Mouse (Mus musculus): Measurements from ENCODE around the gene Kat5. TPM values are rescaled to one million over a fixed set of nuclear protein-coding genes. Genes with fewer than 3 reads are reported as not detected.
A peak's percentile ranks its signal among the peaks of the same experiment; 100 is the strongest.

Gene Kat5
- polyA plus RNA-seq, 1 experiment = 156 TPM

DNA sequence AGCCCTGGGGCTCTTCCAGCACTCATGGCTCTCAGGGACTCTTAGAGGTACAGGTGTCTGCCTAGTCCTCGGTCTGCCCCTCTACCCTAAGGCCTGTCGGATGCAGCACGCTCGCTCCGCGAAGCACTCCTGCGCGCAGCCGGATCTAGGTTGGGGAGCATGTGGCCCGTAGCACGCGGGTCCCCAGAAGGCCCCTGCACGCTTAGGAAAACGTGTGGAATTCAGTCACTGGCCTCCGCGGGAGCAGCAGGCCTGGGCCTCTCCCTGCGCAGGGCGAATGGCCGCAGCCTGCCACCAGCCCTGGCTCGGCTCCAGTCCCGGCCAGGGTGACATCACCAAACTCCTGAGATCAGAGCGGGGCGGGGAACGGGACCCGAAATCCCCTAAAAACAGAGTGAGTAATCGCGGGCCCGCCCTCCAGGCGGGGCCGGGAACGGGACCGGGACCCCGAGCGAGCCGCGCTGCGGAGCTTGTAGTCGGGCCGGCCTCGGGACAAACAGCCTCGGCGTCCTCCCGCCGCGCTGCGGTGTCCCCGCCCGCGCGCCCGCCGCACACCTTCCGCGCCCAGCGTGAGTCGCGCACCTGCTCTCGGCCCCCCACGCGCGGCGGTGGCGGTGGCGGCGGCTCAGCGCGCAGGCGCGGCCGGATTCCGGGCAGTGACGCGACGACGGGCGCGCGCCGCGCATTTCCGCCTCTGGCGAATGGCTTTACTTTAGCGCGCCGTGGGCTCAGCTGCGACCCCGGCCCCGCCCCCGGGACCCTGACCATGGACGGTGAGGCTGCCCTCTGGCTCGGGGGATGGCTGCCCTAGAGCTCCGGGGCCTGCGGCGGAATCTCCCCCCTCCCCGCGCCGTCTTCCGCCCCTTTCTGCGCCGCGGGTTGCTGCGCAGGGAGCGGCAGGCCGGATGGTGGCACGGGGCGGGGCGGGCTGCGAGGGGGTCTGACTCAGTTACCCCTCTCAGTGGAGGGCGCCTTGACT lies 27.3 kb upstream of the Kat5 start, which contains the start of gene Rela:
TSS of gene Rela (plus strand) at position 415 of the 979 bp plus-strand sequence.
- no peak for TF ChIP-seq GATA1 (IDR thresholded peaks at IDR 0.05; ENCODE audit: low read length)

DNA sequence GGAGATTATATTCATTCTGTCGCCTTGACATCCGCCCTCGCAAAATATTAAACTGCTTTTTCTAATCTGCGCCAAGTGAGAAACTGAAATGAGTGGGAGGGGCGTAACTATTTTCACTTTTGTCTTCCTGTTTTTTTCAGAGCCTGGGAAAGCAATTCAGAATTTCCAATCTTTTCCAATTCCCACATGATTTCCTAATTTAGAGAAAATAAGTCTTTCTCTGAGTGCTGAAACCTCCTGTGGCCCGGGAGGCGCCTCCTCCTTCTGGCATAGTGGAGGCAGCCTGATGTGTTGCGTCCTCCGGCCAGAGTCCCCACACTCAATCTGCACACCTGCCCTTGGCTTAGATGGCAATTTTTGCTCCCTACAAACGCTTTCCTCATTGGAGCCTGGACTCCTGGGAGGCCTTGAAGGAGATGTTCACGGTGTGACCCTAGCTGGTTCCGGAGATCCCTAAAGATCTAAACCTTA lies 26.6 kb upstream of the Kat5 start:
- TF ChIP-seq GATA1 (IDR thresholded peaks at IDR 0.05; ENCODE audit: low read length) = no peak

DNA sequence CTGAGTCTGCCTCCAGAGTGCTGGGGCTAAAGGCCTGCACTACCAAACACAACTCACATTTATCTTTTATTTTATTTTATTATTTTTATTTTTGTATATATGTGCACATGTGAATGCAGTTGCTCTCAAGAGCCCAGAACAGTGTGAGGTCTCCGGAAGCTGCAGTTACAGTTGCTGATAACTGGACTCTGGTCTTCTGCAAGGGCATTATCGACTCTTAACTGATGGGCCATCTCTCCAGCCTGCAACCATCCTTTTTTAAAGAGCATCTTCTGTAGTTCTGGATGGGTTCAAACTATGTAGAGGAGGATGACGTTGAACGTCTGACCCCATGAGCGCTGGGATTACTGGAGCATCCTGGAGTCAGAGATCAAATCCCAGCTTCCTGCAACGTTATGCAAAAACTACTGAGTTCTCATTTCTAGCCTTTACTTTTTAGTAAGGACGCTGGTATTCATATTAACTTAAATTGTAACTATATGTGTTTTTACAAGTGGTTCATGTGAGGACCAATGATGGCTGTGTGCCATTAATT lies 26.1 kb upstream of the Kat5 start:
- TF ChIP-seq GATA1 (IDR thresholded peaks at IDR 0.05; ENCODE audit: low read length) = no peak

DNA sequence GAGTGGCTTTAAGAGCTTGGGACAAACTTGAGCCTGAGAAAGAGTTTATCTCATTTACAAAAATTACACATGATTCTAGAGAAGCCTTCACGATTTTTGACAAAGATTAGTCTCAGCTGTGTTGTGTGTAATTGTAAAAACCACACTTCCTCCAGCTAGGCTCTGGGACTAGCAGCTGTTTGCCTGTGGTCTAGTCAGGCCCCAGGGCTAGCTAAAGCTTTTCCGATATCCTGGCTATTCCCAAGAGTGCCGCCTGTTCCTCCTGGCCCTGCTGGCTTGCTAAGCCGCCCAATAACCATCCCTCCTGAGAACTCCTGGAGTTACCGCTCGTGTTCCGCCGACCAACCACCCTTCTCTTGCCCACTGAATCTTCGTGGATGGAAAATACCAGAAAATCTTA lies 22.1 kb upstream of the Kat5 start:
- TF ChIP-seq GATA1 (IDR thresholded peaks at IDR 0.05; ENCODE audit: low read length) = no peak

DNA sequence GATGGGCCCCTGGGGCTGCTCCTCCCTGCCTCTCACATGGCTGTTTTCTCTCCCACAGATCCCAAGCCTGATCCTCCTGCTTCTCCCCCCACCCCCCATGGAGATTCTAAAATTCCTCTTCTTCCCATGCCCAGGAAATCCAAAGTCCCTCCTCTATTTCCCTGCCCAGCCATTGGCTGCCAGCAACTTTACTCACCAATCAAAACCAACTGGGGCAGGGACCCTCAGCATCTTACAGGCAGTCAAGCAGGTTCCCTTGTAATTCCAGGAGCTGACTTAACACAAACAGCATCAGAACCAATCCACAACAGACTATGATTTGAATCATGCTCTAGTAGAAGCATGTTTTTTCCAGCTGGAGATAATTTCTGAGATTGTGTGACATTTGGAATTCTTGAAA lies 19.9 kb upstream of the Kat5 start:
- no peak for TF ChIP-seq GATA1 (IDR thresholded peaks at IDR 0.05; ENCODE audit: low read length)

DNA sequence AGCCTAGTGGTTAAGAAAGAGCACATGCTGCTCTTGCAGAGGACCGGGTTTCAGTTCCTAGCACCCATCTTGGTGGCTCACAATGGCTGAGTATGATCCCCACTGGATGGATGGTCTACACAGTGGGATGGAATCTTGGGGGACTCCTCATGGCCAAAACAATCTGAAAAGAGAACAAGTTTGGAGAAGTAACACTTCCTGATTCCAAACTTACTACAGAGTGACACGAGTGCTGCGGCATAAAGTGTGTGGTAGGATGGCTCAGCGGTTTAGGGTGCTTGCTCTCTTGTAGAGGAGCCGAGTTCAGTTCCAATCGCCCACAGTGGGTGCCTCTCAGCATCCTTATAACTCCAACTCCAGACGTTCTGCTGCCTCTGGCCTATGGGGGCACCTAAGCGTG lies 15.3 kb upstream of the Kat5 start:
- no peak for TF ChIP-seq GATA1 (IDR thresholded peaks at IDR 0.05; ENCODE audit: low read length)

DNA sequence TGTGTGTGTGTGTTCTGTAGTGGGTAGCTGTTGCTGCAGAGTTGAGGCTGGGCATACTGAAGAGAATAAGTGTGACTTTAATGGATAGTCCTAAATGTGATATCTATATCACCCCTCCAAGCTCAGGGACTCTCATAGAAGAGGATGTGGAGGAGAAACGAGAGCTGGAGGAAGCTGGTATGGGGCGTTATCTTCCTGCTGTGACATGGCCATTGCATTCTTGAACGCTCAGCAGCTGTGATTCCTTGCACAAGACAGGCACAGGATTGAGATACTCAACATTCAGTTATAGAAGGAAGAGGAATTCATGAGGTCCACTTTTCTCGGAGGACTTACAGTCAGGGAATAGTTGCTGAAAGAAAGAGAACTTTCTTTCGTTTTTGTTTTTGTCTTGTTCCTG lies 11.8 kb upstream of the Kat5 start:
- TF ChIP-seq GATA1 (IDR thresholded peaks at IDR 0.05; ENCODE audit: low read length) = no peak

DNA sequence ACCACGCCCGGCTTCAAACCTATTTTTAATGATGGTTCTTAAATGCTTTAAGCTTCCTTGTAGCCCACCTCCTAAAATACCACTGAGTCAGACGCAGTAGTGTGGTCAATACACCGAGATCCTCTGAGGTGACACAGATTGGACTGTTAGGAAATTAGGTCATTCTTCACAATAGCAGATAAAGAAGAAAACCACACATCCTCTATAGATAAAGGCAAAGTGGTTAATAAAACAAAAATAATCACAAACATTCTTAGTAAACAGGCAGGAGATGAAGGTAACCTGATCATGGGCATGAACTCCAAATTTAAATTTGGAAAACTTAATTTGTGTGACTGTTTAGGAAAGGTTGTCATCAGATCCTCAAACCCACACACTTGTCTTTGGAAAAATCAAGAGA lies 10.0 kb upstream of the Kat5 start:
- TF ChIP-seq GATA1 (IDR thresholded peaks at IDR 0.05; ENCODE audit: low read length) = no peak

DNA sequence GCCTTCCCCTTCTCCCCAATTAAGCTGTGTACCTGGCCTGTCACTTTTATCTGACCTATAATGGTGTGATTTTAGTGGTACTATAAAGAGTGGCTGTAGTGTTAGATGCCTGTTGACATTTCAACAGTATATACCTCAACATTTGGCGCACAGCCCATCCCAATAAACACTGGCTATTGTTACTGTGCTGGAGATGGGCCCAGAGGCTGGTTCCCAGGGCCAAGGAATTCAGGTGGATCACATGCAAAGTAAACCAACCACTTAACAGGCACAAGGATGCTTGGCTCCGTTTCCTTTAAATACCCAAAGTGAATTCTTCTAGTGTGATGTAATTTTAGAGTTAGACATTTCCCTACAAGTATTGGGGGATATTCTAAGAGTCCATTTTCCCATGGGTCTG lies 4.9 kb upstream of the Kat5 start:
- no peak for TF ChIP-seq GATA1 (IDR thresholded peaks at IDR 0.05; ENCODE audit: low read length)

DNA sequence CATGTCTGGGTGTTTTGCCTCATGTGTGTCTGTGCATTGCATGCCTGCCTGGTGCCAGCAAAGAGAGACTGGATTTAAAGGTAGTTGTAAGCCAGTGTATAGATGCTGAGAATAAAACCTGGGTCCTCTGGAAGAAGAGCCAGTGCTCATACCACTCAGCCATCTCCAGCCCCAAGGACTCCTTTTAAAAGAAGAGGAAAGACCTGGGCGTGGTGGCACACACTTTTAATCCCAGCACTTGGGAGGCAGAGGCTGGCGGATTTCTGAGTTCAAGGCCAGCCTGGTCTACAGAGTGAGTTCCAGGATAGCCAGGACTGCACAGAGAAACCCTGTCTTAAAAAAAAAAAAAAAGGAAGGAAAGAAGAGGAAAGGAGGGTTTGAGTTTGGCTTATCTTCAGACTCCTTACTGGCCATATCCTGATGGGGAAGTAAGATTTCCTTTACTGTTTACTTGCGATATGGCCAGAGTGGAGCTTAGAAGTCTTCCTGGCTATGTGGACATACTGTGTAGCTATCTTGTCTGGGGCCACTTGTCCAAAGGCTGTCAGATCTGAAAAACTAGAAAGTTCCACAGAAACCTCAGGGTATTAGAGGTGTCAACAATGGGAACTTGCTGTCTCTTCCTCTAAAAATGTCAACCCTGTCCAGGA lies 2.9 kb upstream of the Kat5 start:
- peak; percentile 70 for TF ChIP-seq GATA1 (IDR thresholded peaks at IDR 0.05; ENCODE audit: low read length)

DNA sequence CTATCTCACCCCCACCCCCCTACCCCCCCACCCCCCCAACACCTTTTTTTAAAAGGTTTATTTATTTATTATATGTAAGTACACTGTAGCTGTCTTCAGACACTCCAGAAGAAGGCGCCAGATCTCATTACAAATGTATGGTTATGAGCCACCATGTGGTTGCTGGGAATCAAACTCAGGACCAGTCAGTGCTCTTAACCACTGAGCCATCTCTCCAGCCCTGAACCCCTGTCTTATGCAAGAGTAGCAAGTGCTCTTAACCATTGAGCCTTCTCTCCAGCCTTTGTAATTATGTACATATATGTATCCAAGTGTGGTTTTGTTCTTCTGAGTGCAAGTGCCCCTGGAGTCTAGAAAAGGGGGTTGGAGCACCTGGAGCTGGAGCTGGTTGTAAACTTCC lies 1.9 kb upstream of the Kat5 start:
- TF ChIP-seq GATA1 (IDR thresholded peaks at IDR 0.05; ENCODE audit: low read length) = no peak

DNA sequence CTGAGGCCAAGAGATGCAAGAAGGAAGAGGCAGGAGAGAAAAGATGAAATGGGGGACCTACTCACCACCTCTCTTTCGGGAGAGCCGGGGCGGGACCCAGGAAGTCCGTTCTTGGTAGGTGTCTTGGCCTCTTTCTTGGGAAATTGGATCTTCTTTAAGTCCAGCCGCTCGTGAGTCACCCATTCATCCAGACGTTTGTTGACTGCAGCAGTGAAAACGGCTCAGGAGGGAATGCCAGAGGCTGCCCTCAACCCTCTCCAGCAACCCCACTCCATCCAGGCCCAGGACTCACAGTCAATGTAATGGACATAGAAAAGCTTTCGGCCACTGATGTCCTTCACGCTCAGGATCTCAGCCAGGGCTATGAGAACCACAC lies 878 bp downstream of the Kat5 start:
- no peak for TF ChIP-seq GATA1 (IDR thresholded peaks at IDR 0.05; ENCODE audit: low read length)

DNA sequence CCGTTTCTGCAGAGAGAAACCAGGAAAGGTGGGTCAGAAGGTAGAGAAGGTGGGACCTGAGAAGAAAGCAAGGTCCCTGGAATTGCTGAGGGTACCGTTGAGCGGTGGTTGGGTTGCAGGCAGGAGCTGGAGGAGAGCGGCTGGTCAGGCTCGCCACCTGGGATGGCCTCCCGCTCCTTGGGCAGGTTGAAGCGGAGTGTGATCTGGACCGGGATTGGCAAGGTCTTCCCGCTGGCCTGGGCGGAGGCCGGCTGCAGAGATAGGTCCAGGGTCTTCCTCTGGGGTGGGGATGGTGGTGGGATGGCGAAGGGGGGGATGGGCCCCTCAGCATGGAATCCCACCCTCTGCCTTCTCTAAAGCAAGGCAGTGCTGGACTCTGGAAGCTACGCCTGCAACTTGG lies 1.3 kb downstream of the Kat5 start:
- TF ChIP-seq GATA1 (IDR thresholded peaks at IDR 0.05; ENCODE audit: low read length) = no peak

DNA sequence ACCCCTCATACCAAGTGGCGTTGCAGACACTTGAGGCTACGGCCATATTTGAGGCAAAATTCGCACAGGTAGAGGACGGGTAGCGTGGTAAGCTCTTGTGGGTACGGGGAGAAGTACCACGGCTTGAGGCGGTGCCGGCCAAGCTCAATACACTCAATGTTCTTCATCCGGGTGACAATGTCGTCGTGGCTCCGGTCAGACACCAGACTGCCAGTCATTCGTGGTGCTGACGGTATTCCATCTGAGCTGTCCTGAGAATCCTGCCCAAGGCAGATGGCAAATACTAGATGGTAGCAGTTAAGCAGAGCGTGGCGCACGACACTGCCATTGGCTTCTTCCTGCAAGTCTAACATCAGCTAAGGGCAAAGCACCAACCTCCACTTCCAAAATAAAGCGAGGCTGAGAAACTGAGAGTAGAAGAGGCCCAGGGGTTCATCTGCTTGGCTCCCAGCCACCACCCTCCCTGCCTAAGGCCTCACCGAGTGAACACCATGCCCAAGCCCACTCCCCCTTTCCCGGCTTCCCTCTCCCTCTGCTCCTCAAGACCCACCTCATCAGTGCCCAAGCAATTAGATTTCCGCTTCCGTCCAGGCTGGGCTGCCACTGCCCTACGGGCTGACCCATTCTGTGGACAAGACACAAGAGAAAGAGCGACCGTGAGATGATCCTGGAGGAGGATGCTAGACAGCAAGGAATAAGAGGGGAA lies 2.2 kb downstream of the Kat5 start:
- TF ChIP-seq GATA1 (IDR thresholded peaks at IDR 0.05; ENCODE audit: low read length) = no peak

DNA sequence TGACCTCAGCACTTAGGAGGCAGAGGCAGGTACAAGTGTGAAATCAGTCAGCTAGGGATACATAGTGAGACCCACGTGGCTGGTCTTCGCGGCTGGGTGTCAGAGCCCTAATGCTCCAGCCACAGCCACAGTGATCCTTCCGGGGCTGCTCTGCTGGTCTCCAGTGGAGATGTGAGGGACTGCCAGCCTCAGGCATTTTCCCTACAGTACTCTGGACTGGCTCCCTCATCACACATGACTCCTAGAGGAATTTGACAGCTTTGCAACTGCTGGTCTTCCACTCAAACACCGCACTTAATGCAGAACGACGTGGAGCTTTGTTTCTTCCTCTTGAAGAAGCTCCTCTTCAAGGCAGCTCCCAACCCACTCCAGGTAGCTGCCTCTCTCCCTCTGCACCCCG lies 3.8 kb downstream of the Kat5 start:
- TF ChIP-seq GATA1 (IDR thresholded peaks at IDR 0.05; ENCODE audit: low read length) = no peak

DNA sequence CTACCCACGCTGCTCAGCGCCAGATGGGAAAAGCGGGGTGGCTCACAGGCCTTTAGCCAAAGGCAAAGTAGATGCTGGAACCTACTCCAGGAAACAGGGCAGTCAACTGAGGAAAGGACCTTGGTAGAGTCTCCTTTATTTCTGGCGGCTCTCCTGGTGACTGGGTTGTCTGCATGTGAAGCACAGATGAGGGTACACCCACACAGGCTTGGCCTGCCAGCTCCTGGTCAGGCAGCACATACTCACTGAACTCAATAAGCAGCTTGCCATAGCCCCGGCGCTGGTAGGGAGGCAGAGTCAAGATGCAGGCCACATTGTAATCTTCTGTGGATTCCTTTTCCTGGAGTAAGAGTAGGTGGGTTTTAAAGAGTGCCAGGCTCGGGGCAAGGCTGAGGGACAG lies 4.9 kb downstream of the Kat5 start:
- TF ChIP-seq GATA1 (IDR thresholded peaks at IDR 0.05; ENCODE audit: low read length) = no peak
